Mouse (Mus musculus) embryonic facial prominence, embryonic 14.5 days (tissue): ENCODE data around the gene Drp2. TPM values are rescaled to one million over a fixed set of nuclear protein-coding genes. Genes with fewer than 3 reads are reported as not detected.

Source experiments
- ATAC-seq: fragments of 200-750 bp; cut with Nextera tagmentation; 2 replicates; pipeline ENCODE4 v1.8.0; 2017; ENCODE audit warnings: low read depth, moderate number of reproducible peaks, moderate TSS enrichment
- DNase-seq: peaks from one replicate; pipeline ENCODE4 v3.0.0-alpha.2; 2015; ENCODE audit warnings: low spot score
- H3K27ac ChIP-seq: fragments of 300-500 bp; sonication (generic); replicated peaks from 2 replicates; pipeline ENCODE4 v1.5.1; 2014; ENCODE audit warnings: low read depth, mild to moderate bottlenecking, low read length, moderate library complexity
- H3K27me3 ChIP-seq: fragments of 300-500 bp; sonication (generic); replicated peaks from 2 replicates; pipeline ENCODE4 v1.6.1; 2014; ENCODE audit warnings: low read length; ENCODE audit not compliant: control insufficient read depth, insufficient read depth
- H3K36me3 ChIP-seq: fragments of 300-500 bp; sonication (generic); 2 replicates; pipeline ENCODE4 v1.6.1; 2014; ENCODE audit warnings: low read length, mixed read lengths; ENCODE audit not compliant: control insufficient read depth, insufficient read depth
- H3K4me1 ChIP-seq: fragments of 300-500 bp; sonication (generic); 2 replicates; pipeline ENCODE4 v1.6.1; 2014; ENCODE audit warnings: antibody characterized with exemption, low read length; ENCODE audit not compliant: control insufficient read depth, insufficient read depth
- H3K4me2 ChIP-seq: fragments of 300-500 bp; sonication (generic); 2 replicates; pipeline ENCODE4 v1.6.1; 2014; ENCODE audit warnings: low read depth, mild to moderate bottlenecking, low read length, moderate library complexity, mixed read lengths
- H3K4me3 ChIP-seq: fragments of 300-500 bp; sonication (generic); 2 replicates; pipeline ENCODE4 v1.5.1; 2014; ENCODE audit warnings: low read depth, mild to moderate bottlenecking, low read length
- H3K9ac ChIP-seq: fragments of 300-500 bp; sonication (generic); 2 replicates; pipeline ENCODE4 v1.6.1; 2014; ENCODE audit warnings: low read depth, mild to moderate bottlenecking, low read length, moderate library complexity, mixed read lengths
- H3K9me3 ChIP-seq: fragments of 300-500 bp; sonication (generic); 2 replicates; pipeline ENCODE4 v1.6.1; 2016; ENCODE audit warnings: low read length; ENCODE audit not compliant: control insufficient read depth
- WGBS: fragments of 180-500 bp; shearing (Covaris S2); extraction: QIAGEN DNeasy Blood & Tissue Kit; methylation state at CpG from one replicate; pipeline ENCODE4 v1.1.7; 2014; 5-methylcytosine and 5-hydroxymethylcytosine counted together
- polyA plus RNA-seq: library from polyadenylated mRNA; unstranded; fragments of >200 nt; fragmentation: Nextera tagmentation; extraction: Ambion mirVana; gene quantifications from 2 replicates; pipeline ENCODE4 v1.2.1, GENCODE M21; 2014

Gene Drp2
- polyA plus RNA-seq, 1 experiment from 2014 or later = 4.1 TPM

GRCm38 (mm10) chrX:134476290-134476689 is 71.9 kb downstream of the Drp2 start, which contains the start of gene Taf7l:
Gene Taf7l, minus strand, starts transcription at chrX:134476490.
- H3K9me3 ChIP-seq = peaks cover 17% of the 10 kb centered on the region; the same call in 1 of the 2 replicates
- no peaks in the 10 kb centered on the region for H3K4me1 ChIP-seq
- no peak within 1 kb of the TSS for H3K9ac ChIP-seq
- no peak within 1 kb of the TSS for H3K4me3 ChIP-seq
- H3K4me2 ChIP-seq = no peak within 1 kb of the TSS; the same call in 1 of the 2 replicates
- no peak within 1 kb of the TSS for H3K27ac ChIP-seq
- no peaks in the 10 kb centered on the region for H3K27me3 ChIP-seq
- ATAC-seq = no peak
- no peaks in the 10 kb centered on the region for H3K36me3 ChIP-seq
- WGBS = 91% methylated on average over 25 of the region's 25 CpGs
- no peak for DNase-seq

DNA sequence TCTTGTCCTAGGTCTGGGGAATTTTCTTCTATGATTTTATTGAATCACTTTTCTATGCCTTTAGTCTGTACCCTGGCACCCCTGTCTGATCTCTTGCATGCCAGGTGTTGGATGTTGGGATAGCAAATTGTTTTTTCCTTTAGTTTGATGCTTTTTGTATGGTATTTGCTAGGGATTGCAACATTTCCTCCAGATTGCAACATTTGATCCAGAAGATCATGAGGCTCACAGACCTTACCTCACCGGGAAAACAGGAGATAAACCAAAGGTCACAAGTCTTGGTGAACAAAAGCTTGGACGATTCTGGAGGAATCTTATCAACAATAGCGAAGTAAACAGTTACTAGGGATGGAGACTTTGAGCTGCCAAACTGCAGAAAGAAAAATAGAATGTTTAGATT is 77.4 kb downstream of the Drp2 start:
- Histone ChIP-seq H3K9me3 (no peaks in the 10 kb centered on the region), H3K9ac (no peak overlapping the region), H3K27me3 (no peaks in the 10 kb centered on the region), H3K27ac (no peak overlapping the region), H3K36me3 (no peaks in the 10 kb centered on the region), H3K4me3 (no peak overlapping the region), H3K4me1 (no peaks in the 10 kb centered on the region), H3K4me2 (no peak overlapping the region)
- 68% methylated on average over 3 of the region's 3 CpGs for WGBS
- ATAC-seq = no peak
- DNase-seq = no peak

GRCm38 (mm10) chrX:134500651-134501050 is 96.3 kb downstream of the Drp2 start:
- ATAC-seq (no peak), DNase-seq (no peak)
- WGBS = 81% methylated on average over 8 of the region's 8 CpGs
- Histone ChIP-seq H3K9me3 (no peaks in the 10 kb centered on the region), H3K4me2 (no peak overlapping the region), H3K4me3 (no peak overlapping the region), H3K36me3 (no peaks in the 10 kb centered on the region), H3K4me1 (no peaks in the 10 kb centered on the region), H3K27ac (no peak overlapping the region), H3K27me3 (no peaks in the 10 kb centered on the region), H3K9ac (no peak overlapping the region)

Other genes with a start within 250 kb of the Drp2 start
- gene Xkrx, start 242.5 kb upstream of the Drp2 start, polyA plus RNA-seq = 0.24 and 0.69 TPM in 2 replicates
- not detected in 2 replicates for gene Arl13a, start 217.1 kb upstream of the Drp2 start, polyA plus RNA-seq
- gene Nox1, start 182.6 kb upstream of the Drp2 start, polyA plus RNA-seq = 0.09 and 0.10 TPM in 2 replicates
- 18.9 and 19.0 TPM in 2 replicates for gene Trmt2b, start 127.6 kb upstream of the Drp2 start, polyA plus RNA-seq
- gene Tmem35a, start 109.3 kb upstream of the Drp2 start, polyA plus RNA-seq = 8.6 and 9.0 TPM in 2 replicates
- 27.1 and 30.4 TPM in 2 replicates for gene Cenpi, start 96.5 kb upstream of the Drp2 start, polyA plus RNA-seq
- 0.35 TPM in 1 of 2 replicates, not detected in the other for gene Taf7l, start 71.9 kb downstream of the Drp2 start, polyA plus RNA-seq
- 69.9 and 70.3 TPM in 2 replicates for gene Timm8a1, start 137.3 kb downstream of the Drp2 start, polyA plus RNA-seq
- gene Btk, start 179.0 kb downstream of the Drp2 start, polyA plus RNA-seq = 1.4 and 2.1 TPM in 2 replicates
- gene Rpl36a, start 181.1 kb downstream of the Drp2 start, polyA plus RNA-seq = 496 and 585 TPM in 2 replicates
- 3.9 and 4.9 TPM in 2 replicates for gene Gla, start 196.6 kb downstream of the Drp2 start, polyA plus RNA-seq
- 93.9 and 97.4 TPM in 2 replicates for gene Hnrnph2, start 196.6 kb downstream of the Drp2 start, polyA plus RNA-seq